Mouse (Mus musculus): ENCODE measurements around the gene Clk2. TPM values are rescaled to one million over a fixed set of nuclear protein-coding genes. Genes with fewer than 3 reads are reported as not detected.

The Clk2 gene
- polyA plus RNA-seq (2015; fragmentation: Illumina TruSeq; extraction: RNeasy Lipid Tissue Mini Kit (QIAGEN cat#74804); ENCODE audit: insufficient read depth, low read depth, low replicate concordance): 30.4 TPM

DNA sequence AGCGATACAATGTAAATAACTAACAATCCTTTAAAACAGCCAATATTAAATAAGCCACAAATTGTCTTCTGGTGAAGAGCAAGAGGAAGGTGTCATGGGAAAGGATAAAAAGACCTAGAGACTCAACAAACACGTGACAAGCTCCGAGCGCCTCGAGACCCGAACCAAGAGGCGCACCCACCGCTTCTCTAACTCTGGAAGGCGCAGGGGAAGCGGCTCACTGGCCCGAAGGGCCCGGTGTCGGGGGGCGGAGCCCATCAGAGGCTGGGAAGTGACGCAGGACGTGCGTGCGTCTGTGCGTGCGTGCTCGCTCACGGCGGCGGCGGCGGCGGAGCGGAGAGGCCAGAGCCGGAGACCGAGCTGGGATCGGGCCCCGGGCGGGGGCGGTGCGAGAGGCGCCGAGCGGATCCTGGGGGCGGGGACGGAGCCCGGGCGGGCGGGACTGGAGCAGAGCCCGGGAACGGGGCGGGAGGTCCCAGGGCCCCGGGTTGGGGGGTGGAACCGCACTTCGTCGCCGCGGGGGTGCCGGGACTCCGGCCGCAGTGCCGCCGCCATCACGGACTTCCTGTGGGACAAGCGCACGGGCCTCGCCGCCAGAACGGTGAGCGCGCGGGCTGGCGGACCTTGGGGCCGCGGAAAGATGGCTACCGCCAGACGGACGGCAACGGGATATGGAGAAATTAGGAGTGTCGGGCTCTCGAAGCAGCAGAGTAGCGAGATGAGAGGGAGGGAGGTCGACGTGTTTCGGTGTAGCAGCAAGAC, at the start of gene Clk2:
Gene Clk2, plus strand, starts transcription at position 290 of the 762 bp plus-strand sequence.

DNA sequence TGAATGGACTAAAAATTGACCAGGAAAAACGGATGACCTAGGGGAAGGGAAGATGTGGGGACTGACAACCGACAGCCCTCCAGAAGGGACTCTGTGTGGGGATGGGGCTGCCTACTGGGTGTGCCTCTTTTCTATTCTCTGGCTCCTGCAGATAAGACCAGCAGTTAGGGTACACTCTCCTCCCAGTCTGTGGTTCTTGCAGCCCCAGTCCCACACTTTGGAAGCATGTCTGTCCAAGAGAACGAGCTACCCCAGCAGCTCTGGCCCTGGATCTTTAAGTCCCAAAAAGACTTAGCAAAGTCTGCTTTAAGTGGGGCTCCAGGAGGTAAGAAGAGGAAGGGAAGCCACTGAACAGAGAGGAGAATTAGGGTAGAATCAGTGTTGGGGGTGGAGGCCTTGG, 28.6 kb upstream of the Clk2 start, which contains the start of gene Pklr:
Gene Pklr, plus strand, starts transcription at position 185 of the 400 bp plus-strand sequence.

DNA sequence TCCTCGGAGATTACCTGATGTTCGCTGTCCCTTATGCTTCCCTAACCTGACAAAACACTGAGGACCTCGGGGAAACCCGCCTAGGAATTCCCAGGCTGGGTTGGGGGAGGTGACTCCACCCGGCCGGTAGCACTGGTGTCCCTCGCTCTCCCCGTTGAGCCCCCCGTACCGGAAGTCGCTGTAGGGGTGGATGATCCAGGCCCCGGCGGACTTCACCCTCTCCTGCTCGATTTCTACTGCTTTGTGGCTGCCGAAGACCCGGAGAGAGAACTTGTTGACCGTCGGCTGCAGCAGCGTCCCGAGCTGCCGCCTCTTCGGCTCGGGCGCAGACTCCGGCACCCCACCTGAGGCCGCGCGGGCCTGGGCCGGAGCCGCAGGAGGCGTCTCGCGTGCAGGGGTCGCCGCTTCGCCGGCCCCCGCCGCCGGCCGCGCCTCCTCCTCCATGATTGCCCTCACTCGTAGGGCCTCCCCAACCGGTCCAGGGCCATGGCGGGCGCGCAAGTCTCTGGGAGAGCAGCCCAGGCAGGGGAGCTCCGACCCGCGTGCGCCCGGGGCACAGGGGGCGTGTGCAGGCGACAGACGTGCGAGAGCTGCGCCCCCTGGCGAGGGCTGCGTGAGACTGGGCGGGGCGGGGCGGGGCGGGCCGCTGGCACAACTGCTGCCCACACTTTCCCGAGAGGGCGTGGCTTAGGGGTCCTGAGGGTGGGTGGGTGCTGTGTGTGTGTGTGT, 4.8 kb upstream of the Clk2 start, which contains the start of gene Hcn3:
Gene Hcn3, minus strand, starts transcription at position 581 of the 729 bp plus-strand sequence.

DNA sequence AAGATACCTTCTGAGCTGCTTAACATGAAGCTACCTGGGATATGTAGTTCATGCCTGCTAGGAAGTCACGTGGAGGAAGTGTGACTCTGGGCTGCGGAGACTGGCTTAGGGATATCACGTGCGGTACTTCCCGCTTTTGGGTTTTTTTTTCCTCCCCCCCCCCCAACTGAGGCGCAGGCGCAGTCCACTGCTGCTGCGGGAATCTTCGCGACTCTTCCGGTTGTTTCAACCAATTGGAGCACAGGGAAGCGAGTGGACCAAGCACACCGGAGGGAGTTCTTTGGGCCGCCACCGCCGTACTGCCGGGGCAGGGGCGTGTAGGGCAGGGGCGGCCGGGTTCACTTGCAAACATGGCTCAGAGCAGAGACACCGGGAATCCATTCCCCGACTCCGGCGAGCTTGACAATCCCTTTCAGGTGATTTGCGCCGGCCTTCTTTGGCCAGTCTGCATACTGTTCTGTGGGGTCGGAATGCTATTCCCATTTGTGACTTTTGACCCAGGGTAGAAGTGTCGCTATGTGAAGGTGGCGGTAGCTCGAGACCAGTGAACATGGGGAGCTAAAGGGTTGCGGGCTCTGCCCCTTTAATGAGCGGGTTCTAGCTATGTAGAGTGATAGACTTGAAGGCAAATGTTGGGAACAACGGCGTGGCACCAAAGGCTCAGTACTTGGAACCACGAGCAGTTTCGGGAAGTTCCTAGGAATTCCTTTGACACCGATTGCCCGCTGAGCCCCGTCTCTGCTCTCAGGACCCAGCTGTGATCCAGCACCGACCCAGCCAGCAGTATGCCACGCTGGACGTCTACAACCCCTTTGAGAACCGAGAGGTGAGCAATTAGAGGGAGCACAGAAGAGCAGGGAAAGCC, 12.9 kb downstream of the Clk2 start, which contains the start of gene Scamp3:
Gene Scamp3, plus strand, starts transcription at position 232 of the 865 bp plus-strand sequence.

DNA sequence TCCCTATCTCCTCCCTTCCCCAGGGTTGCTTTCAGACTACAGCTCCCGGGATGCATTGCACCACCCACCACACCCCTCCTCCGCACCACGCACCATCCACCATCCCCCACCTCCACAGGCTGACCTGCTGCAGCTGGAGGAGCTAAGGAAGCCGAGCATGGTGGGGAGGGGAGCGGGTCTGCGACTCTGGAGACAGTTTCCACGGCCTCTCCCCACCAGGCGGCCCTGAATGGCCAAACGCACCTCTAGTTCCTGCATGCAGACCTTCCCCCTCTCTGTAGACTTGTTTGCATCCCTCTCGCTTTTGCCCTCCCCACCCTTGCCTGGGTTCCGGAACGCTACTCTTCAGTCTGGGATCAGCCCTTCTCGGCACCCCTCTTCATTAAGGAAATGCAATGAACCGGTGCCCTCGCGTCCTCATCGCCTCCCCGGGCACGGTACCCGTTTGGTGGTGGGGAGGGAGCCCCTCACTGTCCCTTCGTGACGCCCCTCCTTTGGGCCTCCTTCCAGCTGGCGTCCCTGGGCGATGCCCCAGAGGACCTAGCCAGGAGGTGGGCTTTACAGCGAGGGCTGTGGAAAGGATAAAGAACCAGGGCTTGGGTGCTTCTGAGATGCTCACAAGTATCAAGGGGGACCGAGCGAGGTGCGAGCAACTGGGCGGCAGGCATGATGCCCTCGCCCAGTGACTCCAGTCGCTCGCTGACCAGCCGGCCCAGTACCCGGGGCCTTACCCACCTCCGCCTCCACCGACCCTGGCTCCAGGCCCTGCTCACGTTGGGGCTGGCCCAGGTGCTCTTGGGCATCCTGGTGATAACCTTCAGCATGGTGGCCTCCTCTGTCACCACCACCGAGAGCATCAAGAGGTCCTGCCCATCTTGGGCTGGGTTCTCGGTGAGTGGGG, 18.7 kb downstream of the Clk2 start, which contains the start of gene Fam189b:
Gene Fam189b, plus strand, starts transcription at position 86 of the 901 bp plus-strand sequence.

DNA sequence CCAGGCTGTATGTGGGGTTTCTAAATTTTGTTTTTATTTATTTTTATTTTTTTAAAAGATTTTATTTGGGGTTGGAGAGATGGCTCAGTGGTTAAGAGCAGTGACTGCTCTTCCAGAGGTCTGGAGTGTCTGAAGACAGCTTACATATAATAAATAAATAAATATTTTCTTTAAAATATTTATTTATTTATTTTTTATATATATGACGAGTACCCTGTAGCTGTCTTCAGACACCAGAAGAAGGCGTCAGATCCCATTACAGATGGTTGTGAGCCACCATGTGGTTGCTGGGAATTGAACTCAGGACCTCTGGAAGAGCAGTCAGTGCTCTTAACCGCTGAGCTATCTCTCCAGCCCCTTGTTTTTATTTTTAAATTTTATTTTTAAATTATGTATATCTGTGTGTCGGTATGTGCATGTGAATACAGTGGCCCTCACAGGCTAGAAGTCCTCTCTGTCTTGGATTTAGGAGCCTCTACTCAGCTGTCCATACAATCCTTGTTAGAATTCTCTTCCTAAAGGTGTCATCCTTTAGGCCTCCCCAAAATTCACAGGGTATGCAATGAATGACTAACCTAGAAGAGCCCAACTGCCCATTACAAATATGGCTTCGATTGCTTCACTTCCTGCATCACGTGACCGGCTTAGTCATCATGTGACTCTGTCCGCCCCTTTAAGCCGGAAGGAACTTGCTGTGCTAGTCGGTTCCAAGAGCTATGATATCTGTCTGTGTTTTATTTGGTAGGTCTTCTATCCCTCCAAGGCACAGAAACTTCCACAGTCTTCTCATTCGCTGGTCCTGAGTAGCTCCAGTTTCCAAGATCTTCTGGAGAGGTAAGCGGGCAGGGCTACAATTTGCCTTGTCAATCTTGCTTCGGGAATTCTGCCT, 37.9 kb downstream of the Clk2 start, which contains the start of gene Gba:
Gene Gba, plus strand, starts transcription at position 676 of the 889 bp plus-strand sequence.

DNA sequence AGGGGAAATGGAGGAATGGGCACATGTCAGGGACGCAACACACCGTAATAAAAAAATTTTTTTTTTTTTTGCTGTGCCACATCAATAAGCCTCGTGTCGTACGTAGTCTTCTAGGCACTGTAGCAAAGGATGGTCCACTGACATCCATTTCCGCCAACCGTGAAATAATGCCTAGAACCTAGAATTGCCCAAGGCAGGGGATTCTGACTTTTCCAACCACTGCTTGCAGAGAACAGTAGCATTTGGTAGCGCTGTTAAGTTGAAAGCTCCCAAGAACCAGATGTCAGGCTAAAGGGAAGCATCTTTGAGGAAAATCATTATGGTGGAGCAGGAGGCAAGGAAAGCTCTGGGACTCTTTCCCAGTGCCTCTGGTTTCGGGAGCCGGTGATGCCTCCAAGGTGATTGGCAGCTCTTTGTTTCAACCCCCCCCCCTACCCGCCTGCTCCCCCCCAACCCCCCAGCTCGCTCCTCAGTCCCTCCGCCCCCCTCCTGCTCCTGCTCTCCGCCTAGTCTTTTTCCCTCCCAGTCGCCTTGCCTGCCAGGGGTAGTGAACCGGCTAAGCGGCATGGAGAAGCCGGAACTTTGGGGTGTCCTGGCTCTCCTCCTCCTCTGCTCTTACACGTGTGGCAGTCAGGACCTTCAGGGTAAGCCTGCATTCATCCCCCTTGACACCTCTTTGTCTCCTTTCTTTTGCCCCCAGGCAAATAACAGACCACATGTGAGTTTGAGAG, 50.3 kb downstream of the Clk2 start, which contains the start of gene Thbs3:
Gene Thbs3, plus strand, starts transcription at position 500 of the 731 bp plus-strand sequence.

Other genes with a start within 250 kb of the Clk2 start
- 5.7 TPM for gene Ash1l, start 214.2 kb upstream of the Clk2 start, polyA plus RNA-seq (2015; fragmentation: Illumina TruSeq; extraction: RNeasy Lipid Tissue Mini Kit (QIAGEN cat#74804); ENCODE audit: insufficient read depth, low read depth, low replicate concordance)
- gene Dap3, start 213.6 kb upstream of the Clk2 start, polyA plus RNA-seq (2015; fragmentation: Illumina TruSeq; extraction: RNeasy Lipid Tissue Mini Kit (QIAGEN cat#74804); ENCODE audit: insufficient read depth, low read depth, low replicate concordance): 30.1 TPM
- gene Rusc1, start 71.5 kb upstream of the Clk2 start, polyA plus RNA-seq (2015; fragmentation: Illumina TruSeq; extraction: RNeasy Lipid Tissue Mini Kit (QIAGEN cat#74804); ENCODE audit: insufficient read depth, low read depth, low replicate concordance): 11.2 TPM
- gene Gm43738, start 63.7 kb upstream of the Clk2 start, polyA plus RNA-seq (2015; fragmentation: Illumina TruSeq; extraction: RNeasy Lipid Tissue Mini Kit (QIAGEN cat#74804); ENCODE audit: insufficient read depth, low read depth, low replicate concordance): not detected
- gene Fdps, start 62.8 kb upstream of the Clk2 start, polyA plus RNA-seq (2015; fragmentation: Illumina TruSeq; extraction: RNeasy Lipid Tissue Mini Kit (QIAGEN cat#74804); ENCODE audit: insufficient read depth, low read depth, low replicate concordance): 15.9 TPM
- gene Pklr, start 28.7 kb upstream of the Clk2 start, polyA plus RNA-seq (2015; fragmentation: Illumina TruSeq; extraction: RNeasy Lipid Tissue Mini Kit (QIAGEN cat#74804); ENCODE audit: insufficient read depth, low read depth, low replicate concordance): 1.7 TPM
- gene Hcn3, start 4.6 kb upstream of the Clk2 start, polyA plus RNA-seq (2015; fragmentation: Illumina TruSeq; extraction: RNeasy Lipid Tissue Mini Kit (QIAGEN cat#74804); ENCODE audit: insufficient read depth, low read depth, low replicate concordance): 1.8 TPM
- 15.8 TPM for gene Scamp3, start 12.7 kb downstream of the Clk2 start, polyA plus RNA-seq (2015; fragmentation: Illumina TruSeq; extraction: RNeasy Lipid Tissue Mini Kit (QIAGEN cat#74804); ENCODE audit: insufficient read depth, low read depth, low replicate concordance)
- 5.7 TPM for gene Fam189b, start 18.3 kb downstream of the Clk2 start, polyA plus RNA-seq (2015; fragmentation: Illumina TruSeq; extraction: RNeasy Lipid Tissue Mini Kit (QIAGEN cat#74804); ENCODE audit: insufficient read depth, low read depth, low replicate concordance)
- 18.0 TPM for gene Gba, start 38.1 kb downstream of the Clk2 start, polyA plus RNA-seq (2015; fragmentation: Illumina TruSeq; extraction: RNeasy Lipid Tissue Mini Kit (QIAGEN cat#74804); ENCODE audit: insufficient read depth, low read depth, low replicate concordance)
- 20.7 TPM for gene Thbs3, start 50.4 kb downstream of the Clk2 start, polyA plus RNA-seq (2015; fragmentation: Illumina TruSeq; extraction: RNeasy Lipid Tissue Mini Kit (QIAGEN cat#74804); ENCODE audit: insufficient read depth, low read depth, low replicate concordance)
- 31.8 TPM for gene Mtx1, start 62.3 kb downstream of the Clk2 start, polyA plus RNA-seq (2015; fragmentation: Illumina TruSeq; extraction: RNeasy Lipid Tissue Mini Kit (QIAGEN cat#74804); ENCODE audit: insufficient read depth, low read depth, low replicate concordance)
- gene Muc1, start 64.3 kb downstream of the Clk2 start, polyA plus RNA-seq (2015; fragmentation: Illumina TruSeq; extraction: RNeasy Lipid Tissue Mini Kit (QIAGEN cat#74804); ENCODE audit: insufficient read depth, low read depth, low replicate concordance): 71.5 TPM
- gene Krtcap2, start 81.2 kb downstream of the Clk2 start, polyA plus RNA-seq (2015; fragmentation: Illumina TruSeq; extraction: RNeasy Lipid Tissue Mini Kit (QIAGEN cat#74804); ENCODE audit: insufficient read depth, low read depth, low replicate concordance): 94.1 TPM
- gene Trim46, start 81.5 kb downstream of the Clk2 start, polyA plus RNA-seq (2015; fragmentation: Illumina TruSeq; extraction: RNeasy Lipid Tissue Mini Kit (QIAGEN cat#74804); ENCODE audit: insufficient read depth, low read depth, low replicate concordance): 2.9 TPM
- 46.0 TPM for gene Dpm3, start 94.6 kb downstream of the Clk2 start, polyA plus RNA-seq (2015; fragmentation: Illumina TruSeq; extraction: RNeasy Lipid Tissue Mini Kit (QIAGEN cat#74804); ENCODE audit: insufficient read depth, low read depth, low replicate concordance)
- 48.2 TPM for gene Slc50a1, start 105.8 kb downstream of the Clk2 start, polyA plus RNA-seq (2015; fragmentation: Illumina TruSeq; extraction: RNeasy Lipid Tissue Mini Kit (QIAGEN cat#74804); ENCODE audit: insufficient read depth, low read depth, low replicate concordance)
- 15.3 TPM for gene Efna1, start 116.3 kb downstream of the Clk2 start, polyA plus RNA-seq (2015; fragmentation: Illumina TruSeq; extraction: RNeasy Lipid Tissue Mini Kit (QIAGEN cat#74804); ENCODE audit: insufficient read depth, low read depth, low replicate concordance)
- gene Efna3, start 158.2 kb downstream of the Clk2 start, polyA plus RNA-seq (2015; fragmentation: Illumina TruSeq; extraction: RNeasy Lipid Tissue Mini Kit (QIAGEN cat#74804); ENCODE audit: insufficient read depth, low read depth, low replicate concordance): not detected
- gene Efna4, start 173.2 kb downstream of the Clk2 start, polyA plus RNA-seq (2015; fragmentation: Illumina TruSeq; extraction: RNeasy Lipid Tissue Mini Kit (QIAGEN cat#74804); ENCODE audit: insufficient read depth, low read depth, low replicate concordance): 0.52 TPM
- 66.8 TPM for gene Adam15, start 185.2 kb downstream of the Clk2 start, polyA plus RNA-seq (2015; fragmentation: Illumina TruSeq; extraction: RNeasy Lipid Tissue Mini Kit (QIAGEN cat#74804); ENCODE audit: insufficient read depth, low read depth, low replicate concordance)
- gene Dcst2, start 197.2 kb downstream of the Clk2 start, polyA plus RNA-seq (2015; fragmentation: Illumina TruSeq; extraction: RNeasy Lipid Tissue Mini Kit (QIAGEN cat#74804); ENCODE audit: insufficient read depth, low read depth, low replicate concordance): not detected
- gene Dcst1, start 200.5 kb downstream of the Clk2 start, polyA plus RNA-seq (2015; fragmentation: Illumina TruSeq; extraction: RNeasy Lipid Tissue Mini Kit (QIAGEN cat#74804); ENCODE audit: insufficient read depth, low read depth, low replicate concordance): not detected
- 9.6 TPM for gene Zbtb7b, start 230.0 kb downstream of the Clk2 start, polyA plus RNA-seq (2015; fragmentation: Illumina TruSeq; extraction: RNeasy Lipid Tissue Mini Kit (QIAGEN cat#74804); ENCODE audit: insufficient read depth, low read depth, low replicate concordance)
- 0.83 TPM for gene Lenep, start 238.0 kb downstream of the Clk2 start, polyA plus RNA-seq (2015; fragmentation: Illumina TruSeq; extraction: RNeasy Lipid Tissue Mini Kit (QIAGEN cat#74804); ENCODE audit: insufficient read depth, low read depth, low replicate concordance)
- 5.6 TPM for gene Flad1, start 247.1 kb downstream of the Clk2 start, polyA plus RNA-seq (2015; fragmentation: Illumina TruSeq; extraction: RNeasy Lipid Tissue Mini Kit (QIAGEN cat#74804); ENCODE audit: insufficient read depth, low read depth, low replicate concordance)